Mouse (Mus musculus) ES-CJ7 (cell line): Measurements from ENCODE around the gene Mmp11.
"Not testable (repeated sequence)": the region's sequence is repeated elsewhere in the genome, so short reads cannot be mapped to it uniquely, and the experiment has no call there.

ENCODE experiments used
- DNase-seq: peaks from one replicate; pipeline ENCODE4 v3.0.0; 2011; ENCODE audit warnings: low read depth, low spot score

Gene Mmp11

DNA sequence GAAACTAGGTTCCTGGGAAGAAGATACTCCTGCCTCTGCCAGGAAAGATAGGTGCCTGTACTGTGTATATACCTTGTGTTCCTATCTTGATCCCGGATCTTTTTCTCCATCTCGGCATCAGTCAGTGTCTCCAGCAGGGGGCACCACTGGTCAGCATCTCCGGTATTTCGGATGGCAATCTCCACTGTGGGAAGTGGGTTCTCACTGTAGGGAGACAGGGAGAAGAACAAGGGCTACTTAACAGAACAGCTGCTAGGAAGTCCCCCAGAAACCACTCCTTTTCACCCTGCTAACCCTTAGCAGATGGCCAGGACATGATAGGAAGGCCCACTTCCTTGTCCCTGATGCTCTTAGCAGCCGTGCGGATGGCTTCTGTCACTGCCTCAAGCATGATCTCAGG, 38.9 kb downstream of the Mmp11 start:
- DNase-seq: peak; percentile 75

- DNase-seq: no peak
These were observed 40.1 kb downstream of the Mmp11 start for GRCm38 (mm10) chr10:75896208-75896607.

DNA sequence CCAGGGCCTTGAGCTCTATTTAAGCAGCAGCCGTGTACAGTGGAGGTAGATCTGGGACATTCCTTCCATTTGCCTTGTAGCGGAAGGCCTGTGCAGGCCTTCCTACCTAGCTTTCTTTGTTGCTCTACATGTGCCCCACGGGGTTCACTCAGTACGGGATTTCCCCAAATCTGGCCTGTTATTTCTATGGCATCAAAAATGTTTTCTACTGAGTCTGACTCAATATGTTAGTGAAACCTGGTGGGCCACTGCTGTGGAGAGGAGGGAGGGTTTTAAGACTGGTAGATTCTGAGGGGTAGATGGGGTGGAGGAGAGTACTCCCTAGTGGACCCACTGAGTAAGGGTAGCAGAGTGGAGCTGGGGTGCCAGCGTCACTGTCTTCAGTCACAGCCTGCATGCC, 40.6 kb downstream of the Mmp11 start:
- no peak for DNase-seq

- no peak for DNase-seq
These were observed 41.7 kb downstream of the Mmp11 start for GRCm38 (mm10) chr10:75894601-75895000.

GRCm38 (mm10) chr10:75893089-75893750, 43.1 kb downstream of the Mmp11 start, which contains the start of gene Derl3:
TSS of gene Derl3 (plus strand) at chr10:75893413.
- peak; percentile 99 for DNase-seq

- no peak for DNase-seq
These were observed 46.7 kb downstream of the Mmp11 start for GRCm38 (mm10) chr10:75889406-75890153.

DNA sequence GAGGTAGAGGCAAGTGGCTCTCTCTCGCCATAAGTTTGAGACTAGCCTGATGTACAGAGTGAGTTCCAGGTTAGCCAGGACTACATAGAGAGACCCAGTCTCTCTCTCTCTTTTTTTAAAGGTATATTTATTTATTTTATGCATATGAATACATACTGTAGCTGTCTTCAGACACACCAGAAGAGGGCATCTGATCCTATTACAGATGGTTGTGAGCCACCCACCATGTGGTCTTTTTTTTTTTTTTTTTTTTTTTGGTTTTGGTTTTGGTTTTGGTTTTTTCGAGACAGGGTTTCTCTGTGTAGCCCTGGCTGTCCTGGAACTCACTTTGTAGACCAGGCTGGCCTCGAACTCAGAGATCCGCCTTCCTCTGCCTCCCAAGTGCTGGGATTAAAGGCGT, 48.8 kb downstream of the Mmp11 start:
- DNase-seq: not testable (repeated sequence)

DNA sequence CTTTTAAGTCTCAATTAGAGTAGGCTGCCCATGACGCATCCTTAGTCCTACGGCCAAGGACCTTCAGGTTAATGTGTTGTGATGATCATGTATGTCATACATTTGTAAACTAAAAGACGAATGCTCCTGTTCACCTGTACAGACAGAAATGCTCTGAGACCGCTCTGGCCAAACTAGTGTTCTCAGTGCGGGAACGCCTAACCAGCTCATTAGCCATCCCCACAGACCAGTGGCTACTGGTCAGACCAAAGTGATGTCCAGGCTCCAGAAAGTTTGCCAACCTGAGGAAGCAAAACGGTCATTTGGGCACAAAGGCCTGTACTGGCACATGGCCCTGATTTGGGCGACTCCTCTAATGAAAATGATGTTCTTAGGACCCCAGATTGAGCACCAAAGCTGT, 51.6 kb downstream of the Mmp11 start:
- no peak for DNase-seq

- peak; percentile 95 for DNase-seq
These were observed 53.1 kb downstream of the Mmp11 start for GRCm38 (mm10) chr10:75883232-75883552.

GRCm38 (mm10) chr10:75882433-75883231, 53.7 kb downstream of the Mmp11 start:
- DNase-seq: peak; percentile 85

DNA sequence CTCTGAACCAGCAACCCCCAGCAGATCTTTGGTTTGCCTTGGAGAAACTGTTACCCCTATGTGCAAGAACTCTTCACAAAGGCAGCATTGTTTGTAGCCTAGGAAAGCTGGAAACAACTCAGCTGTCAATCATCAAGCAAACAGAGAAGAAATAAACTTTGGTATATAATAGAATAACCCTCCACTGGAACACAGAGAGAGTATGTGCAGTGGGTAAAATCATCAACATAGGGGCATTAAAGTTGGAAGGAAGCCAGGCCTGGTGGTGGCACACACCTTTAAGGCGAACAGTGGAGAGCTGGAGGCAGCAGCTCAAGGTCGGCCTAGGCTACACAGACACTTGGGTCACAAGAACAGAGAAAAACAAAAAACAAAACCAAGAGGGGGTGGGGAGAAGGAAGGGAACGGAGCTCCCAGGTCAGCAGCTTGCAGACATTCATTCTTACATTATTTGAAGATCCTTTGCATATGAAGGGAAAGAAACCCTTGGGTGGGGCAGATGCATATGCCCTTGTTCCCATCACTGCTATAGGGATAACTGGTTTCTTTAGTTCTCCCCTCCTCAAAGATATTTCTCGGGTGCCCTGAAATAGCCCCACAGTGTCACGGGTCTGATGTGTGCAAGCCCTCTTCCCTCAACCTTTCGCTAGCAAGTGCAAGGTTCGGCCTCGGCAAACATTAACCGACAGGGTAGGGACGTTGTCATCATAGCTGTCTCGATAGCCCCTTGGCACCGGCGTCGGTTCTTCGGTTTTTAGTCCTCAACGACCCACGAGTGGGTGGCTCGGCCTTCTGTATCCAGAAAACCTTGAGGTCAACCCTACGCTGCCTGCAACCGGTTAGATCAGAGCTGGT, 54.5 kb downstream of the Mmp11 start:
- peak; percentile 82 for DNase-seq

DNA sequence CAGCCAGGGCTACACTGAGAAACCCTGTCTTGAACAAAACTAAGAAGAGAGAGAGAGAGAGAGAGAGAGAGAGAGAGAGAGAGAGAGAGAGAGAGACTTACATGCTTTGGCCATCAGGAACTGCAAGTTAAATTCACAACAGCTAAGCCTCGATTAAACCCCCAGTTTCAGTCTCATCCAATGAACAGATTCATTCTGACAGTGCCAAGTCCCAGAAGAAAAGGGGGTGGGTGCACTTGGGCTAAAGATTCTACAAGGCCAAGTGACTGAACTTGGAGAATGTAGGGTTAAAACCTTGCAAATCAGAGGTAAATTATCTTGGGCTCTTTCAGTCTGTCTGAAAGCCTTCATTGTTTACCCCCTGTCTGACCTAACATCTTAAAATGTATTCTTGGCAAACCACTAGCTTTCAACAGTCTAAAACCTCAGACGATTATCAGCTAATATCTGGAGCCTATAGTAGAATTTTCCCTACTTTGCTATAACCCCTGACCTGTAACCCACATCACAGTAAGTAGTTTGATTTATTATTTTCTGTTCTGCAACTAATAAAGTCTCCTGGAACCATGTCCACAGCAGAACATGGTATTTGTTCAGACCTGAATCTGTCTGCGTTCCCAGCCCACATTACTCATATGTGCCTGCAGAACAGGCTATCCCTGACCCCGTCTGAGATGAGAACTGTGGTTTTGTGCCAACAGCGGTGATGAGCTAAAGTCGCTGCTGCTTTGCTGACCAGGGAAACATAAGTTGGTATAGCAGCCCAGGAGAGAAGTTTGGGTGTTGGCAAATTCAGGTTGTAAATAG, 55.3 kb downstream of the Mmp11 start:
- DNase-seq: no peak

- no peak for DNase-seq
These were observed 55.9 kb downstream of the Mmp11 start for GRCm38 (mm10) chr10:75880351-75880750.

DNA sequence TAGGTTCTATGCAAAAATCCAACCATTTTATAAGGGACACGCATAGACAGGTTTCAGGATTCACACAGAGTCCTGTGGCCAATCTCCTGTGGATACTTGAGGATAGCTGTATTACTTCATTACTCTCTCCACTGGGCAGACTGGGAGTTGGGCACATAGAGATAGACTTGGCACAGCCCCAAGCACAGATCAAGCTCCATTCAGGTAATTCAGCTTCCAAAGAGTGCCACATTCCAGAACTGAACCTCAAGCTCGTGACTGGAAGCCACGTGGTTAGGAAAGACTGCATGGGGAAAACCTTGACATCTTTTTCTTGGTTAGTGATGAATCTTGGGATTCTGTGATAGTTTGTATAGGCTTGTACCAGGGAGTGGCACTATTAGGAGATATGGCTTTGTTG, 57.5 kb downstream of the Mmp11 start:
- no peak for DNase-seq

DNA sequence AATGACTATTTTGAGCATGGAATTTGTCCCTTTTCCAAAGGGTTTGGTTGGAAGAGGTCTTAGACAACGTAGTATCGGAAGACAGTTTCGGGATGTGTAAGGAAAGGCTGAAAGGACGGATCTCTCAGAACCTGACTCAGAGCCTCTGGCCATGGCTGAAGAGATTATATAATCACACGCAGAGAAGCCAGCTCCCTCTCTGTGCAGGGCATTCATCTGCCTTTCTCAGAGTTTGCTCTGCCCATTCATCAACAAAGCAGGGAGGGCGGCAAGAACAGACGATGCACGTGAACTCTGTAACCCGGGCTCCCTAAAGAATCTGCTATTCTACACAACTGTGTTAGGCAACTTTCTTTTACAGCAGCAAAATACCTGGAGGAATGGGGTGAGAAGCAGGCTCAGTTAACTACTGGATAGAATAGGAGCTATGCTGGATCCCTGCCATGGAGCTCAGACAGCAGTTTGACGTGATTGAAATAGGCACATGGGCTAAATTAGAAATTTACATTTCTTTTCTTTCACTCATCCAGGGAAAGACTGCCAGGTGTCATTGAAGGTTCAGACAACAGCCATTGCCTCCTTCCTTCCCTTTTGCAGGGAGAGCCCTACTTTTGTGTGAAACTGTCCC, 62.6 kb downstream of the Mmp11 start:
- DNase-seq: no peak
